Mouse (Mus musculus) left cerebral cortex, adult 18-20 months (tissue): ENCODE data around the gene Scmh1. TPM values are rescaled to one million over a fixed set of nuclear protein-coding genes. Genes with fewer than 3 reads are reported as not detected.

ENCODE experiments used
- DNase-seq, 2 experiments: peaks; one replicate each; pipeline ENCODE4 v3.0.0; 2021 to 2022; ENCODE audit warnings: low spot score in 2 of 2, mixed read lengths in 1 of 2
- total RNA-seq, 2 experiments: library from RNA; stranded (reverse); gene quantifications; 2 replicates each; pipeline ENCODE4 v1.2.3; 2021

The Scmh1 gene
- total RNA-seq, 2 experiments from 2014 or later: 78.5 to 84.3 TPM

DNA sequence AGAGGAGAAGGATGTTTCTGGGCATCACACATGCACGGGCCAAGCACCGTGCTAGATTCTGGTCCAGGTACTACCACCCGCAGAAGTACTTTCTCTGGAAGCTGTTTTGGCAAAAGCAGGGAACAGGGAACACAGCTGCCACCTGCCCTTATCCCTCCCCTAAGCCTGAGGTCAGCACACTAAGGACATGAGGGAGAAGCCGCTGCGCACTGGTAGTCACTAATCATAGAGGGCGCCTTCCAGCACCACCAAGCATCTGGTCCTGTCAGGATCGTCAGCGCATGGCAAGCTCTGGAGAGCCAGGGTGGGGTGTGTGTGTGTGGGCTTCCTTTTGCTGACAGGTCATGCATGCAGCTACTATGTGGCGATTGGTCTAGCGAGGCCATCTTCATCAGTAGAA, 133.6 kb downstream of the Scmh1 start:
- DNase-seq: no peak

DNA sequence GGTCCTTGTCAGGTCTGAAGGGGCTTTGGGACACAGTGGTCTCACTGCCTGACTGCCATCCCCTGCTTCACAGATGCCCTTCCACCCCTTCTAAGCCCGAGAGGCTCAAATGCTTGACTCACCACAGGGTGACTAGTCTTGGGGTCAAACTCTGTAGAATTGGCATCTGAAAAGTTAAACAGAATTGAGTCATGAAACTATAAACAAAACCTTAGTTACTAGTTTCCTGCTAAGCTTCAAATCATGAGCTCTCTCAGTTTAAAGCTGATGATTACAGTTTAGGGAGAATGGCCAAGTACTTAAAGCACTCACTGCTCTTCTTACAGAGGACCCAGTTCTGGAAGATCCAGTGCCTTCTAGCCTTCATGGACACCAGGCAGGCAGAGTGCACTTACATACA, 139.8 kb downstream of the Scmh1 start:
- DNase-seq: no peak

DNA sequence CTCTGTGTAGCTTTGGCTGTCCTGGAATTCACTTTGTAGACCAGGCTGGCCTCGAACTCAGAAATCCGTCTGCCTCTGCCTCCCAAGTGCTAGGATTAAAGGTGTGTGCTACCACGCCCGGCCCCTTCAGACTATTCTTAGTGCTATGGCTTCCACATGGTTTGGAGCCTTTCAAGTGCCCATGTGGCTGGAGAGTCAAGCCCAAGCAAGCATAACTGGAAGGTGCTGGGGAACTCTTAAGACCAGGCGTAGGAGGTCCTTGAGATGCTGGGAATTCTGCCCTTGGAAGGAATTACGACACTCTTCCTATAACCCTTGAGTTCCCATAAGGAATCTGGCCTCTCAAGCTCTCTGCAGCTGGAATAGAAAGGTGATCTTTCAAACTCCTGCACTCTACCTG, 151.5 kb downstream of the Scmh1 start:
- no peak for DNase-seq

DNA sequence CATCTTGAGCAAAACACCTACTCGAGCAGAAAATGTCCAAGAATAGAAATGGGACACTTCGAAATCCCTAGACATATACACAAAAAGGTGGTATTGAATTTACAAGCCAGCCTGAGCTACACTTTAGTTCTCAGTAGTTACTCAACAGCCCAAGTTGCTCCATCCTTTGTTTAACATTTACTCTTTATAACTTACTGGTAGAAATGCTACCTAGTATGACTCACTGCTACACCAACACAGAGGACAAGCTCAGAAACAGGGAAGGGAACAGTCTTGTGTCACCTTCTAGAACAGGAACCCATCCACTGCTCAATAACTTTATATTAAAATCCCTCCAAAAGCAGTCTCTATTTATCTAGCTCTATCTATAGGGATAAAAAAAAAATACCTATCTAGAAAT, 160.6 kb downstream of the Scmh1 start:
- no peak for DNase-seq

DNA sequence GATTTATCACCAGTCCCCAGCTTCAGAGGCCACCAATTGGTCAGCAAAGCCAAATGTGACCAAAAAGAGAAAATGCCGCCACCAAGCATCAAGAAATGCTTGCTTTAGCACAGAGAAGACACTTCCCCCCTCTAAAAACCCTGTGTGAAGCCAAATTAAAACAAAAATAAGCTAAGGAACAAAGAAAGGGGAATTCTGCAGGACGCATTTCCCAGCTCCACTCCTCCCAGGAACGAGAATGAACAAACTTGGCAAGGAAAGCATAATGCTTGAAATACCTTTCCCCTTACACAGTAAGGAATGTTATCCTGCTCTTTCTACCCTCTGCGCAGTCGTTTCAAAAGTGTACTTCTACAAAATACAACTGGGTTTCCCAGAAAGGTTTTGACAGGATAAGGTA, 162.9 kb downstream of the Scmh1 start:
- no peak for DNase-seq

DNA sequence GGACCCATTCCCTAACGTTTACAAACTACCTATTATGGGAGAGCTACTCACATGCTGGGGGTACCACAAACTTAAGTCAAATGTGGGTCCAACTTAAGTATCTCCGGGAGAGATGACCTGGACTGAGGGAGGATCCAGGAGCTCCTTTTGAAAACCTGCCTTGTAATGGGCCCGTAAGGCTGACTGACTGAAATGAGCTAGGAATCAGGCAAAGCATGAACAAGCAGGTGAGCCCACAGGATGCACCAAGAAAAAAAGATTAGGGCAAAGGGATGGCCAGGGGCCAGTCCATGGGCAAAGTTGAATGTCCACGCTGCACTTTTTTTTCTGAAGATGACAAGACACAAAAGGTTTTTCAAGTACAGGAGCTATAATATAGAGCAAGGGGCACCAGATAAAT, 163.9 kb downstream of the Scmh1 start:
- DNase-seq: no peak

DNA sequence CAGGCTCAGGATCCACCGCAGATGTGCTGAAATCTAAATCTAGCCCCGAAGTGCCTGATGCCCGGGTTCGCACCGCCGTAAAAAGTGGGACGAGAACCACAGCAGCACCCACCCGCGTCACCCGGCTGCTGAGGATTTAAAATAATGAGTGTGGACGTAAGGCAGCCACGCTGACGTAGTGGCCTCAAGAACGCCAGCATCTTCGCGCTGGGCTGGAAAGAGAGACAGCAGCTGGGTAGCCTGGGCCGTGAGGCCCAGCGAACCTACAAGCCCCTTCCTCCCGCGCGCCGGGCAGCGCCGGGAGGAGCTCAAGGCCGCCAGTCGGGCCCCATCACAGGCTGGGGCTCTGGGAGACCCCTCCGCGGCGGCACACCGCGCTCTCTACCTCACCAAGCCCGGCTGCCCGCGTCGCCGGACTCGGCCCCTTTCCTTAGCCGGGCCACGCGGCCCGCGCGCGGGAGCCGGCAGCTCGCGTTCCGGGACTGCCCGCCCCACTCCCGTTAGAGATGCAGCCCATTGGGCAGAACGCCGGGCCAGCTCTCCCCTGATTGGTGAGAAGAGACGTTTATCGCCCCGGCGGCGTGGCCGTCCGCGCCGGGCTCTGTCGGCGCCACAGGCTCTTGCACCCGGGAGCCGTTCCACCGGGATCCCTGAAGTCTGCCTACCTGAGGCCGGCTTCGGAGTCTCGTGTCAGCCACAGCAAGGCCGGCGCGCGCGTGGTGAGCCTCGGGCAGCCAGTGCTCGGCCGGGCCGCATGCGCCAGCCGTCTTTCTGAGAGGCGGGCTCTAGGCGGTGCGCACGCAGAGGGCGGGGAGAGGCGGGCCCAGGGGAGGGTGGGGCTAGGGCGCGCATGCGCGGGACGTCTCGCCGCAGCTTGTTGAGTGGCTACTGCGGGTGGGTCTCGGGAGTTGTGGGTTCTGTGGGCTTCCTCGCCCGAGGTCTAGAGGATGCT, 164.7 kb downstream of the Scmh1 start, which contains the start of gene Ctps:
Ctps (minus strand) TSS at position 791 of the 952 bp plus-strand sequence.
- peak; percentile 89 to 94 for DNase-seq

DNA sequence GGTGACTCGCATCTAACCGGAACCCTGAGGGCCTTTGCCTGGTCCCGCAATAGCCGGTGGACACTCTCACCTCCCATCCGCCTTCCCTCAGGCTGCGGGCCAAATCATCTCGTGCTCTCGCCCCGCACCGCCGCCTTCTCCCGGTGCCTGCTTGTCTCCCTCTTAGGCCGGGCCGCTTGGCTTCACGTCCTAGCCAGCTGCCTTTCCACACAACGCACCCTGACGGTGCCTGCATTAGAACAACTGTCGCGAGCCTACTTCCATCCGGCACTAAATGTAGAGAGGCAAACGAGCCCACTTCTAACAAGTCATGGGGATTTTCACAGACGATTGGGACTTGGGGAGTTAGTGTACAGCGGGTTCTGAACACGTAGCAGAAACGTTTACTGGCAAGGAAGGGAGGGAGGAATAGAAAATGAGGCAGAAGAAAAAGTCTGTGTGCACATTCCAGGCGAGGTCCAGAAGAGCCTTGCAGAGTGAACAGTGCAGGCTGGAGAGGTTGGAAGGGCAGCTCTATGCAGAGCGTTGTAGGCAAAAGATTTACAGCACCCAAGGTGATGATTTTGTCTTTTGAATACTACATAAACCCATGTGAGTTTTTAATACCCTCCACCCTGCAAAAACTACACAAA, 165.5 kb downstream of the Scmh1 start:
- no peak for DNase-seq

DNA sequence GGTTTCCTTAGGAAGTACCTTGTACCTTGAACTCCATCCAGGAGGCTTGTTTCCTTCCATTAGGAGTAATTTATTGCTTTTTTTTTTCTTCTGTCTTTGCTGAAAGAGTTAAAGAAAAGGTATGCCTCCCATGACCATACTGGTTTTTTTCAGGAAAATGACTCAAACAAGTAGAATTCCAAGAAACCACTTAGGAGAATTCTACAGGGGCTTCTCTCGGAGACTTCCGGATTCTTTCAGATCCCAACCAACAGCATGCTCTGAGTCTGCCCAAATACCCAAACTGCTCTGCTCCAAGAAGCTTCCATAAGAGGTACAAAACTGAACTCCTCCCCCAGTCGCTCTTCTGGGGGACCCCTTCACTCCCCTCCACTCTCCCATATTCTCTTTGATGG, 166.0 kb downstream of the Scmh1 start:
- DNase-seq: no peak

DNA sequence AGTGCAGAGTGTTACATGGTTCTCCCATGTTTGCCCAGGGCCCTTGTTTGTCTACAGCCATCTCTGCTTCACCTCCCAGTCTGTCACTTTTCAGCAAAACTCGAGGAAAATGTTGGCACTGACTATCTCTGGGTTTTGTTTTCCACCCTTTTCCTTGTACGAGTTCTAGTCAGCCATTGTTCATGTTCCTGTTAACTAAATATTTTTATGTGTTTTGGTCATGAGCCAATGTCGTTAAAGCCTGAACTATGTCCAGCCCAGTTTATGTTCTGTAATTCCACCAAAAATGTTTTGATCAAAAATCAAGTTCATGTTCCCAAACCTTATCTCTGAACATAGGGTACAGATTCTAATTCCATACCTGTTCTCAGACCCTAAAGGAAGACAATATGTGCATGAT, 166.6 kb downstream of the Scmh1 start:
- DNase-seq: no peak

Other genes with a start within 250 kb of the Scmh1 start
- not detected for gene Edn2, start 244.1 kb upstream of the Scmh1 start, total RNA-seq
- gene Foxo6, start 117.9 kb upstream of the Scmh1 start, total RNA-seq: 10 to 100 TPM; 13.2 to 17.9 TPM
- under 1 TPM in 1 of 2 experiments, not detected in 1; 0.19 TPM for gene Slfnl1, start 127.0 kb downstream of the Scmh1 start, total RNA-seq
- 10 to 100 TPM; 39.8 to 43.2 TPM for gene Ctps, start 165.0 kb downstream of the Scmh1 start, total RNA-seq
- not detected for gene Gm8439, start 183.5 kb downstream of the Scmh1 start, total RNA-seq